Mouse (Mus musculus) midbrain, postnatal 0 days (tissue): ENCODE data around the gene Thsd4. TPM values are rescaled to one million over a fixed set of nuclear protein-coding genes. Genes with fewer than 3 reads are reported as not detected.

Source experiments
- ATAC-seq: fragments of 200-750 bp; cut with Nextera tagmentation; 2 replicates; pipeline ENCODE4 v1.8.0; 2017; ENCODE audit warnings: moderate number of reproducible peaks, mild to moderate bottlenecking, moderate TSS enrichment, moderate library complexity; ENCODE audit not compliant: low FRiP score
- DNase-seq: peaks from one replicate; pipeline ENCODE4 v3.0.0-alpha.2; 2015; ENCODE audit warnings: low spot score
- H3K27ac ChIP-seq: fragments of 300-500 bp; sonication (generic); 2 replicates; pipeline ENCODE4 v1.5.1; 2014; ENCODE audit warnings: low read depth, mild to moderate bottlenecking, low read length, mixed read lengths
- H3K27me3 ChIP-seq: fragments of 300-500 bp; sonication (generic); 2 replicates; pipeline ENCODE4 v1.6.1; 2014; ENCODE audit warnings: low read length, control low read depth, mixed read lengths; ENCODE audit not compliant: insufficient read depth
- H3K36me3 ChIP-seq: fragments of 300-500 bp; sonication (generic); 2 replicates; pipeline ENCODE4 v1.6.1; 2014; ENCODE audit warnings: low read length, control low read depth, mixed read lengths; ENCODE audit not compliant: insufficient read depth
- H3K4me1 ChIP-seq: fragments of 300-500 bp; sonication (generic); 2 replicates; pipeline ENCODE4 v1.6.1; 2014; ENCODE audit warnings: mild to moderate bottlenecking, control low read depth, antibody characterized with exemption, low read length, mixed read lengths; ENCODE audit not compliant: insufficient read depth
- H3K4me2 ChIP-seq: fragments of 300-500 bp; sonication (generic); 2 replicates; pipeline ENCODE4 v1.6.1; 2014; ENCODE audit warnings: low read depth, mild to moderate bottlenecking, low read length, mixed read lengths; ENCODE audit not compliant: poor library complexity, severe bottlenecking
- H3K4me3 ChIP-seq: fragments of 300-500 bp; sonication (generic); 2 replicates; pipeline ENCODE4 v1.5.1; 2014; ENCODE audit warnings: low read depth, mild to moderate bottlenecking, low read length, moderate library complexity
- H3K9ac ChIP-seq: fragments of 300-500 bp; sonication (generic); replicated peaks from 2 replicates; pipeline ENCODE4 v1.6.1; 2014; ENCODE audit warnings: mild to moderate bottlenecking, low read length, moderate library complexity, mixed read lengths; ENCODE audit not compliant: poor library complexity, severe bottlenecking
- H3K9me3 ChIP-seq: fragments of 300-500 bp; sonication (generic); 2 replicates; pipeline ENCODE4 v1.6.1; 2016; ENCODE audit warnings: low read length, control low read depth
- CTCF ChIP-seq: IDR thresholded peaks from 2 replicates; pipeline ENCODE4 v1.5.1; 2016; ENCODE audit warnings: antibody characterized with exemption, mild to moderate bottlenecking
- WGBS: fragments of 180-500 bp; shearing (Covaris S2); extraction: QIAGEN DNeasy Blood & Tissue Kit; methylation state at CpG from one replicate; pipeline ENCODE4 v1.1.7; 2014; 5-methylcytosine and 5-hydroxymethylcytosine counted together
- polyA plus RNA-seq: library from polyadenylated mRNA; unstranded; fragments of >200 nt; fragmentation: Nextera tagmentation; extraction: Ambion mirVana; gene quantifications from 2 replicates; pipeline ENCODE4 v1.2.1, GENCODE M21; 2015
- total RNA-seq: library from RNA; depleted of rRNA; stranded (reverse); fragments of >200 nt; gene quantifications from 2 replicates; pipeline ENCODE4 v1.2.3, GENCODE M21; 2014

Thsd4 gene
- total and polyA plus RNA-seq, 2 experiments from 2014 or later, result 4.8 to 23.6 TPM

DNA sequence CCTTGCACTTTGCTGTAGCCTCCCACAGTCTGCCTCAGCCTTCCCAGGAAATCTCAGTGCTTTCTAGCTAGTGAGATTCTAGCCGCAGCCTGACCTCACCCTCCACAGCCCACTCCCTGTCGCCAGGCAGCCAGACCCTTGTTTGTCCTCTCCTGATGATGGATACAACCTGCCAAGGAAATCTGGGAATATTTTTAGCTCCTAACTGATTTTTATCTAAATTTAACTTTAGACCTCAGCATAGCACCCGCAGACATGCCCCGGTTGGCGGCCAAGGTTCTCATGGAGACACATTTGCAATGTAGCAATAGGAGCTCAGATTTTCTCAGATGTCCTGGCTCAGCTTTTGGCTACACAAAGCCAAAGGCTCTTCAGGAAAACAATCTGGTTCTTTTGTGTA, 205.3 kb downstream of the Thsd4 start:
- TF ChIP-seq CTCF, result no peak
- ATAC-seq, result no peak
- H3K9ac ChIP-seq, result no peak overlapping the region
- no peak overlapping the region for H3K4me3 ChIP-seq
- no peaks in the 10 kb centered on the region for H3K4me1 ChIP-seq
- H3K27ac ChIP-seq, result no peak overlapping the region
- no peaks in the 10 kb centered on the region for H3K9me3 ChIP-seq
- 84% methylated on average over 5 of the region's 5 CpGs for WGBS
- H3K4me2 ChIP-seq, result no peak overlapping the region
- H3K36me3 ChIP-seq, result no peaks in the 10 kb centered on the region
- no peak for DNase-seq
- no peaks in the 10 kb centered on the region for H3K27me3 ChIP-seq

GRCm38 (mm10) chr9:60315533-60315932, 206.3 kb downstream of the Thsd4 start:
- Histone ChIP-seq H3K4me3 (no peak overlapping the region), H3K9ac (no peak overlapping the region), H3K9me3 (no peaks in the 10 kb centered on the region), H3K4me1 (no peaks in the 10 kb centered on the region), H3K36me3 (no peaks in the 10 kb centered on the region), H3K27me3 (no peaks in the 10 kb centered on the region), H3K4me2 (no peak overlapping the region), H3K27ac (no peak overlapping the region)
- 79% methylated on average over 5 of the region's 5 CpGs for WGBS
- TF ChIP-seq CTCF, result no peak
- ATAC-seq, result no peak
- no peak for DNase-seq

- 67% methylated on average over 6 of the region's 6 CpGs for WGBS
- ATAC-seq, result no peak
Observed at GRCm38 (mm10) chr9:60313661-60314060, 208.2 kb downstream of the Thsd4 start.

GRCm38 (mm10) chr9:60312670-60313069, 209.2 kb downstream of the Thsd4 start:
- no peak for ATAC-seq
- DNase-seq, result no peak
- H3K36me3 ChIP-seq, result no peaks in the 10 kb centered on the region
- H3K27me3 ChIP-seq, result no peaks in the 10 kb centered on the region
- no peaks in the 10 kb centered on the region for H3K4me1 ChIP-seq
- no peak overlapping the region for H3K4me2 ChIP-seq
- H3K4me3 ChIP-seq, result no peak overlapping the region
- no peaks in the 10 kb centered on the region for H3K9me3 ChIP-seq
- TF ChIP-seq CTCF, result no peak
- H3K27ac ChIP-seq, result no peak overlapping the region
- 82% methylated on average over 7 of the region's 7 CpGs for WGBS
- H3K9ac ChIP-seq, result no peak overlapping the region

More at GRCm38 (mm10) chr9:60313661-60314060, 208.2 kb downstream of the Thsd4 start:
- Histone ChIP-seq H3K4me3 (no peak overlapping the region), H3K9me3 (no peaks in the 10 kb centered on the region), H3K27me3 (no peaks in the 10 kb centered on the region), H3K36me3 (no peaks in the 10 kb centered on the region), H3K4me2 (no peak overlapping the region), H3K9ac (no peak overlapping the region), H3K27ac (no peak overlapping the region), H3K4me1 (no peaks in the 10 kb centered on the region)
- DNase-seq, result no peak
- no peak for TF ChIP-seq CTCF

GRCm38 (mm10) chr9:60311594-60312128, 210.2 kb downstream of the Thsd4 start:
- no peak overlapping the region for H3K4me2 ChIP-seq
- H3K9me3 ChIP-seq, result no peaks in the 10 kb centered on the region
- H3K4me3 ChIP-seq, result no peak overlapping the region
- no peak for TF ChIP-seq CTCF
- no peaks in the 10 kb centered on the region for H3K36me3 ChIP-seq
- peak; percentile 80 for ATAC-seq
- H3K4me1 ChIP-seq, result no peaks in the 10 kb centered on the region
- H3K27me3 ChIP-seq, result no peaks in the 10 kb centered on the region
- H3K9ac ChIP-seq, result no peak overlapping the region
- WGBS, result 63% methylated on average over 10 of the region's 10 CpGs
- no peak overlapping the region for H3K27ac ChIP-seq
- DNase-seq, result peak; percentile 92

DNA sequence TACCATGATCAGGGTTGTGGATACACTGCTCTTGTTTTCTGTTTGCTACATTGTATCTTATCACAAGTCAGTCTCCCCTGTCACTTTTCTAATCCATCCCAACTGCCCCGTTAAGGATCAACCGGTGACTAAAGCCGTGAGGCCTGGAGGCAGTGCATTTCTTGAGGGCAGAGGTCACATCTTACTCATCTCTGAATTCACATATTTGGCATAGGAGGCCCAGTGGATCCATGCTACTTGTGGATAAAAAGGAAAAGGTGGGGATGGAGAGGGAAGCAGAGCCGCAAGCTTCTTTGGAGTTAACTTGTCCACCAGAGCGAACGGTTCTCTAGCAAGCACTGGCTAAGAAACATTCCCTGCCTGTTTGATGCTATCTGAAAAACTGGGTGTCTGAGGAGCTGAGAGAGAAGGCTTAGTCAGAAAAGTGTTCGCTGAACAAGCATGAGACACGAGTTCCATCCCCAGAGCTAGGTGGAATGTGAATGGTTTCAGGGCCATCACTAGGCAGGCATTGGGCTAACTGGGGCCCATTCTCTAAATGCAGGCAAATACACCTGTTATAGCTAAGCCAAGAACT, 211.0 kb downstream of the Thsd4 start:
- H3K36me3 ChIP-seq, result no peaks in the 10 kb centered on the region
- H3K27me3 ChIP-seq, result no peaks in the 10 kb centered on the region
- H3K9me3 ChIP-seq, result no peaks in the 10 kb centered on the region
- H3K4me3 ChIP-seq, result no peak overlapping the region
- 72% methylated on average over 8 of the region's 8 CpGs for WGBS
- no peaks in the 10 kb centered on the region for H3K4me1 ChIP-seq
- no peak for ATAC-seq
- no peak overlapping the region for H3K9ac ChIP-seq
- H3K27ac ChIP-seq, result no peak overlapping the region
- H3K4me2 ChIP-seq, result no peak overlapping the region
- no peak for DNase-seq
- no peak for TF ChIP-seq CTCF
